23 mouse cellular contexts compared by ENCODE assay signal in the genomic region with DNA sequence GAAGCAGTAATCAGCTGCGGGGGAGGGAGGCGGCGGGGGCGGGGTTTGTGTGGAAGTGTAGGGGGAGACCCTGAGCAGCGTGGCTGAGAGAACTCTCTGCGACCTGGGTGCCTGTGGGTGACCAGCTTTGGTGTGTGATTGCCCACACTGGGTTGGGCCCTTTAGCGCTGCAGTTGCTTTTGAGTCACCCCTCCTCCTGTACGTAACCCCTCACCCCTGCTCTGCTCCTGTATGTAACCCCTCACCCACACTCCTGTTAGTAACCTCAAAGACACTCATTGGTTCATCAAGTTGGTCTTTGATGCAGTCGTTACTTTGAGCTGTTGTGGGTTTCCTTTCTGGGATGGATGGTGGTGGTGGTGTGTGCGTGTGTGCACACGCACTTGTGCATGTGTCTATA. TPM values are rescaled to one million over a fixed set of nuclear protein-coding genes. Genes with fewer than 3 reads are reported as not detected.
A peak's percentile ranks its signal among the peaks of the same experiment; 100 is the strongest.
DNase-seq lines count a peak whose midpoint lies in the region; ATAC-seq and TF ChIP-seq lines count a peak whose summit lies in the region.
"Had no signal": no experiment of that assay in that cellular context is flagged by ENCODE, and none has a peak within 500 bp of the region (broad histone marks: within the 10 kb centered on the region; RNA-seq: fewer than 3 reads in every experiment).

No protein-coding gene starts in this region.

- TF ChIP-seq CTCF in MEL (IDR thresholded peaks at IDR 0.05 in 2 of 3, conservative IDR thresholded peaks at IDR 0.05 in 1 of 3; ENCODE audit: control insufficient read depth in 1 of 3, insufficient read depth in 1 of 3, low read depth in 2 of 3, low read length in 3 of 3, poor library complexity in 1 of 3, severe bottlenecking in 1 of 3) = no peak
- no peak for TF ChIP-seq CTCF in thymus, adult 2 months (IDR thresholded peaks at IDR 0.05; ENCODE audit: borderline replicate concordance, control insufficient read depth, extremely low read depth, insufficient read depth, low read length, poor library complexity)

- no peaks in the 10 kb centered on the region; a peak in 1 of 4 replicates for H3K27me3 ChIP-seq in MEL (ENCODE audit: control insufficient read depth in 1 of 2, insufficient read depth in 2 of 2, low read length in 2 of 2)
- no peaks in the 10 kb centered on the region for H3K27me3 ChIP-seq in thymus, adult 2 months (ENCODE audit: control insufficient read depth, insufficient read depth, low read length)
- H3K27me3 ChIP-seq in intestine, embryonic 15.5 days (replicated peaks) = no peaks in the 10 kb centered on the region
- H3K27me3 ChIP-seq: hindbrain, embryonic 15.5 days; midbrain, embryonic 13.5 days had no signal

- DNase-seq in MEL (ENCODE audit: low read depth, low spot score) = peak; percentile 43
- DNase-seq in thymus, adult 2 months = peak; percentile 74
- peak; percentile 83 for DNase-seq in thymus, postnatal 4 days
- DNase-seq in left cerebral cortex, postnatal 10 days (ENCODE audit: extremely low spot score in 1 of 2, low spot score in 2 of 2) = no peak
- no peak for DNase-seq in layer of hippocampus, adult 8-10 months (ENCODE audit: low spot score in 2 of 2)
- DNase-seq: adrenal gland, postnatal 36 days; cerebellum, adult 9-11 months; gastrocnemius, postnatal 36 days; heart, adult 2 months; heart, postnatal 4 days; kidney, adult 9 months; kidney, postnatal 14 days; lung, adult 2 months; lung, postnatal 14 days had no signal

- peak overlapping the region in 1 of 2 experiments; percentile 44; a peak in 2 of 4 replicates for H3K4me3 ChIP-seq in MEL (ENCODE audit: control insufficient read depth in 1 of 2, insufficient read depth in 1 of 2, low read depth in 2 of 2, low read length in 2 of 2)
- H3K4me3 ChIP-seq in thymus, adult 2 months (ENCODE audit: control insufficient read depth, insufficient read depth, low read length) = peak overlapping the region; percentile 6; the same call in 1 of the 2 replicates
- H3K4me3 ChIP-seq in intestine, embryonic 15.5 days (replicated peaks) = no peak overlapping the region
- H3K4me3 ChIP-seq: embryonic facial prominence, embryonic 10.5 days; heart, adult 2 months; hindbrain, embryonic 15.5 days; midbrain, embryonic 13.5 days had no signal

- no peaks in the 10 kb centered on the region for H3K9me3 ChIP-seq in MEL (replicated peaks; ENCODE audit: insufficient read depth, low read length)
- H3K9me3 ChIP-seq in intestine, embryonic 15.5 days = no peaks in the 10 kb centered on the region
- H3K9me3 ChIP-seq: embryonic facial prominence, embryonic 10.5 days; G1E; hindbrain, embryonic 15.5 days; midbrain, embryonic 13.5 days had no signal

- peaks cover 0 to 19% of the 10 kb centered on the region in 2 experiments; a peak in 2 of 4 replicates for H3K36me3 ChIP-seq in MEL (ENCODE audit: control insufficient read depth in 1 of 2, insufficient read depth in 2 of 2, low read length in 2 of 2)
- H3K36me3 ChIP-seq in thymus, adult 2 months (ENCODE audit: control insufficient read depth, insufficient read depth, low read length) = no peaks in the 10 kb centered on the region
- no peaks in the 10 kb centered on the region for H3K36me3 ChIP-seq in intestine, embryonic 15.5 days
- H3K36me3 ChIP-seq: embryonic facial prominence, embryonic 10.5 days; G1E; hindbrain, embryonic 15.5 days; midbrain, embryonic 13.5 days had no signal

- peak; percentile 51 for ATAC-seq in CD4-positive, CD25-positive, alpha-beta regulatory T cell, adult 4 months
- ATAC-seq in intestine, embryonic 15.5 days = no peak
- ATAC-seq: forebrain, embryonic 16.5 days; intestine, embryonic 16.5 days; midbrain, embryonic 13.5 days had no signal

- no peak overlapping the region for H3K4me2 ChIP-seq in intestine, embryonic 15.5 days (replicated peaks)
- H3K4me2 ChIP-seq: hindbrain, embryonic 15.5 days; liver, embryonic 11.5 days; midbrain, embryonic 13.5 days had no signal

- 9% methylated on average over 11 of the region's 11 CpGs for WGBS in thymus, adult 2 months
- 66% methylated on average over 11 of the region's 11 CpGs for WGBS in intestine, embryonic 15.5 days

- TF ChIP-seq EP300 in MEL (IDR thresholded peaks at IDR 0.05; ENCODE audit: low read depth in 1 of 2, low read length in 2 of 2) = no peak

- no peak overlapping the region for H3K9ac ChIP-seq in MEL (ENCODE audit: control insufficient read depth, low read depth, low read length, poor library complexity, severe bottlenecking)
- H3K9ac ChIP-seq in intestine, embryonic 15.5 days = no peak overlapping the region
- H3K9ac ChIP-seq: hindbrain, embryonic 15.5 days; midbrain, embryonic 13.5 days had no signal

- H3K27ac ChIP-seq in MEL (ENCODE audit: control insufficient read depth, low read depth, low read length) = no peak overlapping the region
- peak overlapping the region; percentile 73; the same call in 1 of the 2 replicates for H3K27ac ChIP-seq in thymus, adult 2 months (ENCODE audit: control insufficient read depth, insufficient read depth, low read length)
- no peak overlapping the region for H3K27ac ChIP-seq in intestine, embryonic 15.5 days
- H3K27ac ChIP-seq: embryonic facial prominence, embryonic 10.5 days; heart, adult 2 months; hindbrain, embryonic 15.5 days; midbrain, embryonic 13.5 days had no signal

- intact Hi-C loops in left cerebral cortex, postnatal 10 days (cut with DNase I) = no loop called here

- no peaks in the 10 kb centered on the region for H3K79me2 ChIP-seq in MEL (ENCODE audit: control insufficient read depth, insufficient read depth, low read length, poor library complexity)

- H3K4me1 ChIP-seq in MEL (ENCODE audit: control insufficient read depth in 1 of 2, insufficient read depth in 2 of 2, low read length in 2 of 2) = peaks cover 5 to 25% of the 10 kb centered on the region in 2 experiments; a peak in 2 of 4 replicates
- peaks cover 41% of the 10 kb centered on the region for H3K4me1 ChIP-seq in thymus, adult 2 months (replicated peaks; ENCODE audit: control insufficient read depth, insufficient read depth, low read length)
- no peaks in the 10 kb centered on the region for H3K4me1 ChIP-seq in intestine, embryonic 15.5 days (replicated peaks)
- H3K4me1 ChIP-seq: midbrain, embryonic 13.5 days had no signal

- no peak for TF ChIP-seq POLR2A in MEL (IDR thresholded peaks at IDR 0.05; ENCODE audit: control insufficient read depth in 1 of 2, insufficient read depth in 1 of 2, low read depth in 1 of 2, low read length in 2 of 2, poor library complexity in 1 of 2)
- TF ChIP-seq POLR2A in thymus, adult 2 months (IDR thresholded peaks at IDR 0.05; ENCODE audit: control insufficient read depth, extremely low read depth, insufficient read depth, low read length, poor library complexity) = no peak

- TF ChIP-seq RAD21 in MEL (IDR thresholded peaks at IDR 0.05; ENCODE audit: low read depth, low read length) = no peak

TF ChIP-seq in MEL, 35 proteins besides CTCF, POLR2A, EP300 and RAD21:
- TF ChIP-seq KAT2A (conservative IDR thresholded peaks at IDR 0.05; ENCODE audit: low read depth, low read length) = no peak

RNA-seq across cellular contexts. Expression of a gene that starts 29.5 kb away (rescaled TPM):
- 10 to 100 TPM; 15.7 to 17.7 TPM for polyA plus RNA-seq in CD4-positive, CD25-positive, alpha-beta regulatory T cell, adult 4 months (2017; shearing (Covaris generic))
- 3.5 and 4.2 TPM in 2 replicates for total RNA-seq in MEL (2012; rRNA removed)
- polyA plus RNA-seq in MEL (2012; ENCODE audit: insufficient read depth in 1 of 2, insufficient read length in 2 of 2, low read depth in 1 of 2, low replicate concordance in 2 of 2, missing spikeins in 1 of 2) = 10 to 100 TPM in 1 of 2 experiments, not detected in 1; 13.4 TPM
- polyA plus RNA-seq in thymus, adult 2 months (2012; rRNA removed) = 143 and 152 TPM in 2 replicates
- 100 to 1,000 TPM; 120 to 129 TPM for total RNA-seq in left cerebral cortex, postnatal 10 days (2021)
- 11.3 and 11.4 TPM in 2 replicates for polyA plus RNA-seq in intestine, embryonic 15.5 days (2015; fragmentation: Nextera tagmentation; extraction: Ambion mirVana)
- 100 to 1,000 TPM; 121 to 148 (median 130) TPM for total RNA-seq in layer of hippocampus, adult 8-10 months (2022)

Comparison
In these comparisons a context has a peak if more than half of its experiments do, and no peak if none do; other contexts are left out.
1. DNase-seq: peak in MEL (single experiment), thymus, adult 2 months (single experiment) and thymus, postnatal 4 days (single experiment); none in left cerebral cortex, postnatal 10 days (0 of 2) and layer of hippocampus, adult 8-10 months (0 of 2).